Mouse (Mus musculus) forebrain, embryonic 15.5 days (tissue): ENCODE measurements at regions not wholly inside any gene's neighbourhood (a gene's known extent, or its start where the extent isn't known, plus 50 kb on each side); places are given as distances from the start of the nearest gene placed in this dataset.
A peak's percentile ranks its signal among the peaks of the same experiment; 100 is the strongest.

Source experiments
- ATAC-seq: fragments of 200-750 bp; cut with Nextera tagmentation; replicated peaks from 2 replicates; pipeline ENCODE4 v1.8.0; 2017; ENCODE audit warnings: mild to moderate bottlenecking, moderate TSS enrichment, moderate library complexity
- H3K27ac ChIP-seq: fragments of 300-500 bp; sonication (generic); replicated peaks from 2 replicates; pipeline ENCODE4 v1.5.1; 2015; ENCODE audit warnings: mild to moderate bottlenecking, inconsistent platforms
- H3K27me3 ChIP-seq: fragments of 300-500 bp; sonication (generic); 2 replicates; pipeline ENCODE4 v1.6.1; 2015; ENCODE audit warnings: inconsistent platforms
- H3K36me3 ChIP-seq: fragments of 300-500 bp; sonication (generic); 2 replicates; pipeline ENCODE4 v1.6.1; 2015; ENCODE audit warnings: mild to moderate bottlenecking, inconsistent platforms
- H3K4me1 ChIP-seq: fragments of 300-500 bp; sonication (generic); 2 replicates; pipeline ENCODE4 v1.6.1; 2015; ENCODE audit warnings: inconsistent platforms
- H3K4me2 ChIP-seq: fragments of 300-500 bp; sonication (generic); replicated peaks from 2 replicates; pipeline ENCODE4 v1.6.1; 2015; ENCODE audit warnings: mild to moderate bottlenecking, inconsistent platforms
- H3K4me3 ChIP-seq: fragments of 300-500 bp; sonication (generic); 2 replicates; pipeline ENCODE4 v1.5.1; 2015; ENCODE audit warnings: mild to moderate bottlenecking, inconsistent platforms
- H3K9ac ChIP-seq: fragments of 300-500 bp; sonication (generic); replicated peaks from 2 replicates; pipeline ENCODE4 v1.6.1; 2015; ENCODE audit warnings: mild to moderate bottlenecking, inconsistent platforms
- H3K9me3 ChIP-seq: fragments of 300-500 bp; sonication (generic); 2 replicates; pipeline ENCODE4 v1.6.1; 2016; ENCODE audit warnings: inconsistent platforms
- WGBS: fragments of 180-500 bp; shearing (Covaris S2); methylation state at CpG from one replicate; pipeline ENCODE4 v1.1.7; 2015; ENCODE audit warnings: mixed read lengths; 5-methylcytosine and 5-hydroxymethylcytosine counted together

GRCm38 (mm10) chr6:16551131-16551530 is 347.1 kb downstream of the Tfec start:
- Histone ChIP-seq H3K36me3 (no peaks in the 10 kb centered on the region), H3K4me3 (no peak overlapping the region), H3K27ac (no peak overlapping the region), H3K27me3 (no peaks in the 10 kb centered on the region), H3K9ac (no peak overlapping the region), H3K9me3 (no peaks in the 10 kb centered on the region), H3K4me1 (peaks cover 20% of the 10 kb centered on the region), H3K4me2 (no peak overlapping the region)
- ATAC-seq = no peak
- 67% methylated on average over 6 of the region's 6 CpGs for WGBS

- Histone ChIP-seq H3K4me2 (peak overlapping the region; percentile 9; the same call in 1 of the 2 replicates), H3K9me3 (no peaks in the 10 kb centered on the region), H3K27me3 (no peaks in the 10 kb centered on the region), H3K4me3 (no peak overlapping the region), H3K36me3 (no peaks in the 10 kb centered on the region), H3K4me1 (peaks cover 20% of the 10 kb centered on the region), H3K27ac (no peak overlapping the region), H3K9ac (no peak overlapping the region)
- ATAC-seq = peak; percentile 80
- 26% methylated on average over 9 of the region's 9 CpGs for WGBS
These were observed 347.8 kb downstream of the Tfec start for GRCm38 (mm10) chr6:16550445-16550844.

DNA sequence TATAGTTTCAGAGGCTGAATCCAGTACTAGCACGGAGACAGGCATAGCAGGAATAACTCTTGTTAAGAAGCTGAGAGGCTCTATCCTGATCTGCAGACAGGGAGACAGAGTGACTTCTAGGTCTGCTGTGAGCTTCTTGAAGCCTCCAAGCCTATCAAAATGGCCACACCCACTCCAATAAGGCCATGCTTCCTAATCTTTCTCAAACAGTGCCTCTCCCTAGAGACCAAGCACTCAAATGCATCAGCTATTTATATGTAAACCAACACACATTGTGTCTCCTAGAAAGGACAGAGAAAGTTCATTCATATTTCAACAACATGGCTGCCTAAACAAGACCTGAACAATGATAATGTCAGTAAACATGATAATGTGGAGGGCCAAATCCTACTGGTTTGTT is 384.2 kb downstream of the Tfec start:
- WGBS = 54% methylated on average over 1 of the region's 1 CpGs
- H3K27me3 ChIP-seq = no peaks in the 10 kb centered on the region
- H3K36me3 ChIP-seq = no peaks in the 10 kb centered on the region
- H3K9ac ChIP-seq = no peak overlapping the region
- no peak overlapping the region for H3K27ac ChIP-seq
- no peak overlapping the region for H3K4me2 ChIP-seq
- H3K4me1 ChIP-seq = no peaks in the 10 kb centered on the region
- H3K4me3 ChIP-seq = no peak overlapping the region
- H3K9me3 ChIP-seq = no peaks in the 10 kb centered on the region
- no peak for ATAC-seq

GRCm38 (mm10) chr6:16513541-16513940 is 384.7 kb downstream of the Tfec start:
- Histone ChIP-seq H3K4me3 (no peak overlapping the region), H3K9me3 (no peaks in the 10 kb centered on the region), H3K36me3 (no peaks in the 10 kb centered on the region), H3K27me3 (no peaks in the 10 kb centered on the region), H3K4me2 (no peak overlapping the region), H3K9ac (no peak overlapping the region), H3K27ac (no peak overlapping the region), H3K4me1 (no peaks in the 10 kb centered on the region)
- ATAC-seq = no peak

GRCm38 (mm10) chr6:16503836-16504235 is 394.4 kb downstream of the Tfec start:
- Histone ChIP-seq H3K9ac (no peak overlapping the region), H3K27ac (no peak overlapping the region), H3K4me2 (no peak overlapping the region), H3K36me3 (no peaks in the 10 kb centered on the region), H3K4me3 (no peak overlapping the region), H3K4me1 (no peaks in the 10 kb centered on the region), H3K9me3 (no peaks in the 10 kb centered on the region), H3K27me3 (no peaks in the 10 kb centered on the region)
- WGBS = 81% methylated on average over 4 of the region's 4 CpGs
- no peak for ATAC-seq

DNA sequence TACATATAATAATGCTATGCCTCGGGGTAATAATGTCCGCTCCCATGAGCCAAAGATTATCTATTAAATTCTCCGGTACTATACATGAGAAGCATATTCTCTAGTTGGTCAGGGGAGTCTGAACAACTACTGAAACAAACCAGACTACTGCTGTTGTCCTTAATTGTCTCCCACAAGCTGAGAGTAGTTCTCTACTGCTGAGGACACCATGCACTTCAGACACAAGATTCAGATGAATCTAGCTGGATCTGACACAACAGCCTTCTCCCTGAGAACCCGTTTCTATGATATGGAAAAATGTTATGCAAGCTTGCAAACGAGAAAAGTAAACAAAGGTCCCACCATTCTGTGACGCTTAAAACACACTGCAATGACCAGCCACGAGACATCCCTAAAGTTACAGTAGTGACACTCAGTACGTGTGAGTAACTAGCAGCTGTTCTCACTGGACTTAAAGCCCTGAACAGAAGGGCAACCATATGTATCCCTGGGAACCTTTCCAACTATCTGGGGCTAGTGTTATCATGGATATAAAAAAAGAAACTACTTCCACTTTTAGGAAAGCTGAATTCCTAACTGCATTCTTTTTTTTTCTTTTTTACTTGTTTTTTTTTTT is 411.1 kb downstream of the Tfec start:
- Histone ChIP-seq H3K4me1 (no peaks in the 10 kb centered on the region), H3K9ac (no peak overlapping the region), H3K4me2 (no peak overlapping the region), H3K36me3 (no peaks in the 10 kb centered on the region), H3K4me3 (no peak overlapping the region), H3K27me3 (no peaks in the 10 kb centered on the region), H3K9me3 (no peaks in the 10 kb centered on the region), H3K27ac (no peak overlapping the region)
- WGBS = 72% methylated on average over 8 of the region's 8 CpGs
- ATAC-seq = peak; percentile 82

- ATAC-seq = no peak
- Histone ChIP-seq H3K9ac (no peak overlapping the region), H3K4me3 (no peak overlapping the region), H3K27me3 (no peaks in the 10 kb centered on the region), H3K4me2 (no peak overlapping the region), H3K4me1 (no peaks in the 10 kb centered on the region), H3K36me3 (no peaks in the 10 kb centered on the region), H3K9me3 (no peaks in the 10 kb centered on the region), H3K27ac (no peak overlapping the region)
- 69% methylated on average over 5 of the region's 5 CpGs for WGBS
These were observed 414.9 kb downstream of the Tfec start for GRCm38 (mm10) chr6:16483295-16483694.

DNA sequence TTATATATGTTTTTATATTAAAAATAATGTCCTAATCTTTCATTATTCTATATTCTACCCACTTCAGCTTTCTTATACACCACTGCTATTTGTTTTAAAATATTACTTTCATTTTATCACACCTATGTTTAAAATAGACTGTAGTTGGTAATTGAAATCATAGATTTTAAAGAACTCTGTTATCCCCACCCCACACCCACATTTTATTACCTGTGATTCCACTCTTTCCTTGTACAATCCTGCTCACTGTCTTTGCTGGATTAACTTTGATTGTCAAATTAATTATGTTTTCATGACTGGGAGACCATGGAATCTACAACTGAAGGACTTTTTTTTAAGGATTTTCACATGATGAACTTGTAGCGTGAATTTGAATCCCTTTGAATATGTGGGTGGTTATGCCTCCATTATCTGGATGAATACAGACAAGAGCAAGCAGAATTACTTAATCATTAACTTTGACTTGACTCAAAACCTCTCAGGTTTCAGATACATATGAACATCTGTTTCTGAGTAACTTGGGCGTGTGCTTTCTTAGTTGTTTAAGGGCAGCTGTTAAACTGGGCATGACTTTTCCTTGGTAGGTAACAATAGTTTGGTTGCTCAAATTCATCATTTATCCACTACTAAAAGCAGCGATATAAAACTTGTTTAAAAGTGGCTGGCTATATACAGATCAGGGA is 429.4 kb downstream of the Tfec start:
- Histone ChIP-seq H3K27me3 (no peaks in the 10 kb centered on the region), H3K4me1 (no peaks in the 10 kb centered on the region), H3K4me3 (no peak overlapping the region), H3K36me3 (no peaks in the 10 kb centered on the region), H3K9me3 (no peaks in the 10 kb centered on the region), H3K9ac (no peak overlapping the region), H3K27ac (no peak overlapping the region), H3K4me2 (no peak overlapping the region)
- WGBS = 88% methylated on average over 3 of the region's 3 CpGs
- ATAC-seq = no peak

DNA sequence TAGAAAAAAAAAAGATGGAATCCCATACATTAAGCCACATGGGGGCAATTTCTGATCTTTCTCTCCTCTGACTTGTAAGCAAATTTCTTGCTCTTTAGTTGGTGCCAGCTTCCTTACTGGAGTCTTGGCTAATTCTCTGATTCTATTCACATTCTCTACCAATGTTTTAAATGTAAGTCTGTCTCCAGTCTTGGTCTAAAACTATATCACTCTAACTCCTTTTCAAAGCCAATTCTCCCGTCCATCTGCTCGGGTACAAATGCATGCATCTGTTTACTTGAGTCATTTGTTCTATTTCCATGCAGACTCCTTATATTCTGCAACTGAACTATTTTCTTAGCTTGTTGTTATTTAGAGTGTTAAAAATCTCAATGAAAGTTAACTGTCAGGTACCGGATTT is 440.0 kb downstream of the Tfec start:
- WGBS = 68% methylated on average over 3 of the region's 3 CpGs
- H3K4me3 ChIP-seq = no peak overlapping the region
- H3K9ac ChIP-seq = no peak overlapping the region

More for the DNA sequence above, 440.0 kb downstream of the Tfec start:
- H3K4me1 ChIP-seq = no peaks in the 10 kb centered on the region
- H3K9me3 ChIP-seq = no peaks in the 10 kb centered on the region
- no peaks in the 10 kb centered on the region for H3K27me3 ChIP-seq
- peak; percentile 29; the same call in 1 of the 2 replicates for ATAC-seq
- H3K4me2 ChIP-seq = no peak overlapping the region
- H3K36me3 ChIP-seq = no peaks in the 10 kb centered on the region
- H3K27ac ChIP-seq = no peak overlapping the region
